Mouse (Mus musculus): ENCODE results near the gene Abi3bp.

DNA sequence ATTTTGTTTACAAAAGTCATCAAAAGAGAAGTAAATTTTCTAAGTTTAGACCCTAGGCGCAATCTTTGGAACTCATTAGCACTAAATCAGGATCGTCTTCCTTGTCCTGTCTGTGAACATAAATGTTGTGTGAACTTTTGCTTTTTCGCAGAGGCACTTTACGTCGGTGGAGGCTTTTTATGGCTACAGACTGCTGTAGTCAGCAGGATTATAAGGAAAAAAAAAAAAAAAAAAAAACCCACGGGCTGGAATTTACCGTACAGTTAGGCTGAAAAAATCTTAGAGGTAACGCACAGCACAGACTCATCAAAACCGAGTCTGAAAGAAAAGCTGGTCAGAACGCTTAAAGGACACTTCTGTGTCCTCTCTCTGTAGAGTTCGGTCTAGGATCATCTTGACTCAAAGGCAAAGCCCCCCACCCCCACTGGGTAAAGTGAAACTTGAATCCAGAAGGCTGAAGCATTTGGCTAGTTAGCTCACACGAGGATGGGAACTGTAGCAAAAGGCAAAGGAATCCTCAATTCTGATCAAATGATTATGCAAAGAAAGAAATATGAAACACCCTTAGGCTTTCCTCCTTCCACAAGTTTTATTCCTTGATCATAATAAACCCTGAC lies 1.0 kb downstream of the Abi3bp start:
- no peak for TF ChIP-seq EP300 (IDR thresholded peaks at IDR 0.05; ENCODE audit: low read depth)
- TF ChIP-seq CTCF (IDR thresholded peaks at IDR 0.05; ENCODE audit: low read depth): no peak
